Mouse (Mus musculus): ENCODE results near the gene Hs6st1. TPM values are rescaled to one million over a fixed set of nuclear protein-coding genes. Genes with fewer than 3 reads are reported as not detected.

Gene Hs6st1
- total and polyA plus RNA-seq, 2 experiments: 40.2 to 110 TPM

DNA sequence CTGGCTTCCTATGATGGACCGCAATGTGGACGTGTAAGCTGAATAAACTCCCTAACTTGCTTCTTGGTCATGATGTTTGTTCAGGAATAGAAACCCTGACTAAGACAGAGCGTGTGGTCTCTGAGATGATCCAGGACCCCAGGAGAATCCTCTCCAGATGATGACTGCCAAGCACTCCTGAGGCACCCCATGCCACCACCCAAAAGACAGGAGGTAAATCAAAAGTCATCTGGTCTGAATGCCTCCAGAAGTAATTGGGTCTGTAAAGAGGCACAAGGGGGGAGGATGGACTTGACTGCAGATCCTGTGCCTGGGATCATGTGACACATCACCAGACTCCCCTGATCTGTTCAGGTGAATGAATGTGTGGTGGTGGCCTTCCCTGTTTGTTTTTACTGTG, 44.5 kb downstream of the Hs6st1 start:
- Histone ChIP-seq H3K4me1 (ENCODE audit: control insufficient read depth, insufficient read depth, low read length) (no peaks in the 10 kb centered on the region), H3K27me3 (ENCODE audit: control insufficient read depth, insufficient read depth, low read length) (no peaks in the 10 kb centered on the region), H3K9ac (ENCODE audit: low read depth, low read length) (no peak overlapping the region), H3K79me2 (ENCODE audit: control insufficient read depth, insufficient read depth, low read length) (no peaks in the 10 kb centered on the region), H3K4me3 (ENCODE audit: insufficient read depth, low read depth, low read length) (no peak overlapping the region), H3K36me3 (ENCODE audit: control insufficient read depth, insufficient read depth, low read length) (no peaks in the 10 kb centered on the region), H3K27ac (replicated peaks; ENCODE audit: insufficient read depth, low read depth, low read length) (no peak overlapping the region)
- TF ChIP-seq POLR2A (IDR thresholded peaks at IDR 0.05; ENCODE audit: extremely low read depth, insufficient read depth, low read length) (no peak), CTCF (IDR thresholded peaks at IDR 0.05; ENCODE audit: low read depth, low read length) (no peak)
- no peak for DNase-seq (ENCODE audit: extremely low read depth, low read depth, low spot score)
- WGBS: 97% methylated on average over 3 of the region's 3 CpGs

DNA sequence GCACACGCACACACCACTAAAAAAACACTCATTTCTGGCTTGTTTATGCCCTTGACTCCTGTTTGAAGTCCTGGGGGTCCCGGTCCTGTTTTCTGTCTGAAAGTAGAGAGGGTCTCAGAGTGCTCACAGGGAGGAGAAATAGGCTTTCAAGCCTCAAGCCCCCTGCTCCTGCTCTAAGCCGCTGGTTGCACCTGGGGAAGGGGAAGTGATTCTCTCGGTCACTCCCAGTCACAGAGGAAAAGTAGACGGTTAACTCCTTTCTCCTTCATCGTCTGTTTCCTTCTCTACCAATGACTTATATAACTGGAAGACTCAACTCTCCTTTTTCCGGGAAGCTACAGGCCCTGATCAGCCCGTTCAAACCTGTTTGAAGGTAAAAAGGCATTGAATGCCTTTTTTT, 45.5 kb downstream of the Hs6st1 start:
- H3K4me1 ChIP-seq (ENCODE audit: control insufficient read depth, insufficient read depth, low read length): no peaks in the 10 kb centered on the region
- H3K36me3 ChIP-seq (ENCODE audit: control insufficient read depth, insufficient read depth, low read length): no peaks in the 10 kb centered on the region
- TF ChIP-seq POLR2A (IDR thresholded peaks at IDR 0.05; ENCODE audit: extremely low read depth, insufficient read depth, low read length) (no peak), CTCF (IDR thresholded peaks at IDR 0.05; ENCODE audit: low read depth, low read length) (no peak)
- H3K27me3 ChIP-seq (ENCODE audit: control insufficient read depth, insufficient read depth, low read length): no peaks in the 10 kb centered on the region
- no peak overlapping the region for H3K27ac ChIP-seq (replicated peaks; ENCODE audit: insufficient read depth, low read depth, low read length)
- DNase-seq (ENCODE audit: extremely low read depth, low read depth, low spot score): no peak
- no peaks in the 10 kb centered on the region for H3K79me2 ChIP-seq (ENCODE audit: control insufficient read depth, insufficient read depth, low read length)
- H3K9ac ChIP-seq (ENCODE audit: low read depth, low read length): no peak overlapping the region
- WGBS: 84% methylated on average over 8 of the region's 8 CpGs
- no peak overlapping the region for H3K4me3 ChIP-seq (ENCODE audit: insufficient read depth, low read depth, low read length)

DNA sequence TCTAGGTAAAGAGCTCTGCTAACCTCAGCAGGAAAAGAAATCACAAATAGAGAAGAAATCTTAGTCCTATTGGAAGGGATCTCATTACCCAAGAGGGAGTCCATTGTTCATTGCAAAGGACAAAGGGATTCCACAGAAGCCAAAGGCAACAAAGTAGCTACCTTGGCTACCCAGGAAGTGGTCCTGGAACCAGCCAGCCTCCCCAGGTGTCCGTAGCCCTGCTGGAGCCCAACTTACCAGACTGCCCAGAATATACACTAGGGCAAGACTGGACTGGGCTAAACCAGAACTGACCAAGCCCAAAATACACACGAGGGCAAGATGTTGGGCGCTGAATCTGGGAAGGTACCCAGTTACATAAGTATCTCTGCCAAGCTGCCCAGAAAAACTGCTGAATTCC, 46.6 kb downstream of the Hs6st1 start:
- 88% methylated on average over 3 of the region's 3 CpGs for WGBS
- Histone ChIP-seq H3K4me3 (ENCODE audit: insufficient read depth, low read depth, low read length) (no peak overlapping the region), H3K36me3 (ENCODE audit: control insufficient read depth, insufficient read depth, low read length) (no peaks in the 10 kb centered on the region), H3K9ac (ENCODE audit: low read depth, low read length) (no peak overlapping the region), H3K27me3 (ENCODE audit: control insufficient read depth, insufficient read depth, low read length) (no peaks in the 10 kb centered on the region), H3K79me2 (ENCODE audit: control insufficient read depth, insufficient read depth, low read length) (no peaks in the 10 kb centered on the region), H3K27ac (replicated peaks; ENCODE audit: insufficient read depth, low read depth, low read length) (no peak overlapping the region), H3K4me1 (ENCODE audit: control insufficient read depth, insufficient read depth, low read length) (no peaks in the 10 kb centered on the region)
- no peak for TF ChIP-seq CTCF (IDR thresholded peaks at IDR 0.05; ENCODE audit: low read depth, low read length)
- TF ChIP-seq POLR2A (IDR thresholded peaks at IDR 0.05; ENCODE audit: extremely low read depth, insufficient read depth, low read length): no peak
- no peak for DNase-seq (ENCODE audit: extremely low read depth, low read depth, low spot score)

DNA sequence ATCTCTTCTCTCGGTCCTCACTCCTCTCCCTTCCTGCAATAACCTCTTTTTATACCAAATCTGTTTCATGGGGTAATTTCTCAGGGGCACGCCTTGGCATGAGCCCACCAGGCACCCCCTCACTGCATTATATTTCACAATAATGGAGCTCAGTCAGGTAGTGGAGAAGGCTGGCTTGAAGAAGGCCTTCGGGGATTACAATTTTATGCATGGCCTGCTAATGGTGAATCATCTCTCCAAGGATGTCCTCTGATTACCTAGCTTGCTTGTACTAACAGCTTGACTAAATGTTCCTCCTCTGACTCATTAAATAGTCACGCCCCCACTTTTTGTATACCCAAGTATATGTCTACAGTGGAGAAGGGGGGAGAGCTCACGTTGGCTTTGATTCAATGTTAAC, 48.3 kb downstream of the Hs6st1 start:
- no peak for DNase-seq (ENCODE audit: extremely low read depth, low read depth, low spot score)
- H3K36me3 ChIP-seq (ENCODE audit: control insufficient read depth, insufficient read depth, low read length): no peaks in the 10 kb centered on the region
- no peaks in the 10 kb centered on the region for H3K79me2 ChIP-seq (ENCODE audit: control insufficient read depth, insufficient read depth, low read length)
- H3K27me3 ChIP-seq (ENCODE audit: control insufficient read depth, insufficient read depth, low read length): no peaks in the 10 kb centered on the region
- 77% methylated on average over 5 of the region's 5 CpGs for WGBS
- TF ChIP-seq CTCF (IDR thresholded peaks at IDR 0.05; ENCODE audit: low read depth, low read length): no peak
- TF ChIP-seq POLR2A (IDR thresholded peaks at IDR 0.05; ENCODE audit: extremely low read depth, insufficient read depth, low read length): no peak
- H3K4me1 ChIP-seq (ENCODE audit: control insufficient read depth, insufficient read depth, low read length): no peaks in the 10 kb centered on the region
- H3K27ac ChIP-seq (replicated peaks; ENCODE audit: insufficient read depth, low read depth, low read length): no peak overlapping the region
- no peak overlapping the region for H3K9ac ChIP-seq (ENCODE audit: low read depth, low read length)
- no peak overlapping the region for H3K4me3 ChIP-seq (ENCODE audit: insufficient read depth, low read depth, low read length)

DNA sequence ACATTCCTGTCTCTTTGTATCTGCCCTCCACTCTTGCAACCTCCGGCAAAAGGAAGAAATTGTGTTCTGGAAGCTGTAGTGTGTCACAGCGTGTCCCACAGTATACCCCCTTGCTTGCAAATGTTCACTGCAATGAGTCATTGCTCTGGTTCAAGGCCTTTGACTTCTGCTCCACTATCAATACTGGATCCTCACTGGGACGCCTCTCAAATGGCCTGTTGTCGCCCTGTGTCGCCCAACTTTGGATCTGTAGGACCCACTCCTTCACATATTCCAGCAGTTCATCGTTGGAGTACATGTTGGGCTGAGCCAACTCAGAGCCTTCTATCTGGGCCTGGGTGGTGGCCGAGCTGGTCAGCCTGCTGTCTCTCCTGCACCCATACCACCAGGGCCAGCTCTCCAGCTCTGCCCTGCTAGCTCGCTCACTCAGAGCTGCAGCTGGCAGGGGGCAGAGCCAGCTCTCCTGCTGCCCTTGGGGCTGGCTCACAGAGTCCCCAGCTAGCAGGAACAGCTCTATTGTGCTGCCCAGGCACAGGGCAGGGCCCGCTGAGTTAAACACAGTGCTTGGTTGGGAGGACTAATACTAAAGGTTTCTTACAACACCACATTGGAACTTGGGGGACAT, 50.0 kb downstream of the Hs6st1 start:
- DNase-seq (ENCODE audit: extremely low read depth, low read depth, low spot score): no peak
- TF ChIP-seq CTCF (IDR thresholded peaks at IDR 0.05; ENCODE audit: low read depth, low read length) (no peak), POLR2A (IDR thresholded peaks at IDR 0.05; ENCODE audit: extremely low read depth, insufficient read depth, low read length) (no peak)
- Histone ChIP-seq H3K9ac (ENCODE audit: low read depth, low read length) (no peak overlapping the region), H3K4me3 (ENCODE audit: insufficient read depth, low read depth, low read length) (no peak overlapping the region), H3K27me3 (ENCODE audit: control insufficient read depth, insufficient read depth, low read length) (no peaks in the 10 kb centered on the region), H3K27ac (replicated peaks; ENCODE audit: insufficient read depth, low read depth, low read length) (no peak overlapping the region), H3K36me3 (ENCODE audit: control insufficient read depth, insufficient read depth, low read length) (no peaks in the 10 kb centered on the region), H3K79me2 (ENCODE audit: control insufficient read depth, insufficient read depth, low read length) (no peaks in the 10 kb centered on the region), H3K4me1 (ENCODE audit: control insufficient read depth, insufficient read depth, low read length) (no peaks in the 10 kb centered on the region)
- 82% methylated on average over 9 of the region's 9 CpGs for WGBS

DNA sequence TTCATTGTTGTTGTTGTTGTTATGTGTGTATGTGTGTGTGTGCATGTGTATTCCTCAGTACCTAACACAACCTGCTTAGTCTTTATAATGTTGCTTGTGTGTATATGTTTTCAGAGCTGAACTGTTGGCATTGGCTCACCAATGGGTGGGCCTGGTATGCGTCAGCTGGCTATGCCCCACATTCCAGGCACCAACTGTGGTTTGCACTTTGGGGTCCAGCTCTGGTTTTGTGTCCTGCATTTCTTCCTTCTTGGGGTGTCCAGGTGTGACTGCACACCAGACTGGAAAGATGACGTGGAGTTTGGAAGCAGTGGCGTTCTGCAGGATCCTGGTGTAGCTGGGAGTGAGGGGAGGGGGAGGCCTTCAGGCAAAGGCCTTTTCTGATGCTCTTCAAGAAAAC, 50.8 kb downstream of the Hs6st1 start:
- 92% methylated on average over 3 of the region's 3 CpGs for WGBS
- Histone ChIP-seq H3K27me3 (ENCODE audit: control insufficient read depth, insufficient read depth, low read length) (no peaks in the 10 kb centered on the region), H3K9ac (ENCODE audit: low read depth, low read length) (no peak overlapping the region), H3K4me1 (ENCODE audit: control insufficient read depth, insufficient read depth, low read length) (no peaks in the 10 kb centered on the region), H3K36me3 (ENCODE audit: control insufficient read depth, insufficient read depth, low read length) (no peaks in the 10 kb centered on the region), H3K27ac (replicated peaks; ENCODE audit: insufficient read depth, low read depth, low read length) (no peak overlapping the region), H3K79me2 (ENCODE audit: control insufficient read depth, insufficient read depth, low read length) (no peaks in the 10 kb centered on the region), H3K4me3 (ENCODE audit: insufficient read depth, low read depth, low read length) (no peak overlapping the region)
- no peak for DNase-seq (ENCODE audit: extremely low read depth, low read depth, low spot score)
- TF ChIP-seq POLR2A (IDR thresholded peaks at IDR 0.05; ENCODE audit: extremely low read depth, insufficient read depth, low read length) (no peak), CTCF (IDR thresholded peaks at IDR 0.05; ENCODE audit: low read depth, low read length) (no peak)
